Mouse (Mus musculus): ENCODE data around the gene Shisa5.

The Shisa5 gene

DNA sequence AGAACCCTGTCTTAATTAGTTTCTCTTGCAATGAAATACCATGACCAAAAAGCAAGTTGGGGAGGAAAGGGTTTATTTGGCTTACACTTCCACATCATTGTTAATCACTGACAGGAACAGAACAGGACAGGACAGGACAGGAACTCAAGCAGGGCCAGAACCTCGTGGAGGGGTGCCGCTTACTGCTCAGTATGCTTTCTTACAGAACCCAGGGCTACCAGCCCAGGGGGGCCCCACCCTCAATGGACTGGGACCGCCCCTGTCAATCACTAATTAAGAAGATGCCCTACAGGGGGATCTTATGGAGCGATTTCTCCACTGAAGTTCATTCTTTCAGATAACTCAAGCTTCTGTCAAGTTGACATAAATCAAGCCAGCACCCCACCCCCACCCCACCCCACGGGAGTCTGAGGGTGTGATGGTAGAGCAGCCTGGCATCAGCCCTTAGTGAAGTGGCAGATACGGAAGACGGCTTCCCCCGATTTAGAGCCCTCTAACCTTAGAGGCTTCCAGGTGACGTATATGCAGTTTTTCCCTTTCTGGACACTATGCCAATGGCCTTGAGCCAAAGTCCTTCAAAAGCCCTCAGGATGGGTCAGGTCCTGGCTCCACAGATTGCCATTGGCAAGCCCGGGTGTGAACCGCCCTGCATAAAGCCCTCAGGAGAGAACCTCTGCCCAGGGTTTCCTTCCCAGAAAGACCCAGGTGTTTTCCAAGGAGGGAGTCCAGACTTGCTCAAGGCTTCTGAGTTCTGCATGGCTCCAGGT is 55.6 kb downstream of the Shisa5 start:
- no peak for DNase-seq (ENCODE audit: low spot score)

DNA sequence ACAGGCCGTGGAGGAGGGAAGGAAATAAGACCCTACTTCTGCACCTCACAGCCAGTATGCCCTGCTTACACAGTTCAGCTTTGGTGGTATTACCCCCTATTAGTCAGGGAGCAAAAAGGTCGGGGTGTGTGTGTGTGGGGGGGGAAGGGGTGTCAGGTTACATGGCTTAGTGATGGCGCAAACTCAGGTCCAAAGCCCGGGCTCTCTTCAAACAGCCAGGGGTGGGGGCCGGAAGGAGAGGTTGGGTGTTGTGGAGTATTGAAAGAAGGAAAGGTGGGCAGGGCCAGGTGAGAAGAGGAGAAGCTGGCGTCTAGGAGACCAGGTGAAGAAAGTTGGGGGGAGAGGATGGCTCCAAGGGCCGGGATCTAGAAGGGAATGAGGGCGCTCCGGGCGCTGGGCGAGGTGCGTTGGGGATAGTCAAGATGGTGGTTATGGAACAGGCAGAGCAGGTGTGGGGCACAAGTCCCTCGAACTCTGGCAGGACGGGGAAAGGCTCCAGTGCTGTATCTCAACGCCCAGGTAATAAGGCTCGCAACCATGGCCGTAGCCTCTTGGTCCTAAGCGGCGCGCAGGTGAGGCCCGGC is 56.3 kb downstream of the Shisa5 start:
- DNase-seq (ENCODE audit: low spot score) = no peak

DNA sequence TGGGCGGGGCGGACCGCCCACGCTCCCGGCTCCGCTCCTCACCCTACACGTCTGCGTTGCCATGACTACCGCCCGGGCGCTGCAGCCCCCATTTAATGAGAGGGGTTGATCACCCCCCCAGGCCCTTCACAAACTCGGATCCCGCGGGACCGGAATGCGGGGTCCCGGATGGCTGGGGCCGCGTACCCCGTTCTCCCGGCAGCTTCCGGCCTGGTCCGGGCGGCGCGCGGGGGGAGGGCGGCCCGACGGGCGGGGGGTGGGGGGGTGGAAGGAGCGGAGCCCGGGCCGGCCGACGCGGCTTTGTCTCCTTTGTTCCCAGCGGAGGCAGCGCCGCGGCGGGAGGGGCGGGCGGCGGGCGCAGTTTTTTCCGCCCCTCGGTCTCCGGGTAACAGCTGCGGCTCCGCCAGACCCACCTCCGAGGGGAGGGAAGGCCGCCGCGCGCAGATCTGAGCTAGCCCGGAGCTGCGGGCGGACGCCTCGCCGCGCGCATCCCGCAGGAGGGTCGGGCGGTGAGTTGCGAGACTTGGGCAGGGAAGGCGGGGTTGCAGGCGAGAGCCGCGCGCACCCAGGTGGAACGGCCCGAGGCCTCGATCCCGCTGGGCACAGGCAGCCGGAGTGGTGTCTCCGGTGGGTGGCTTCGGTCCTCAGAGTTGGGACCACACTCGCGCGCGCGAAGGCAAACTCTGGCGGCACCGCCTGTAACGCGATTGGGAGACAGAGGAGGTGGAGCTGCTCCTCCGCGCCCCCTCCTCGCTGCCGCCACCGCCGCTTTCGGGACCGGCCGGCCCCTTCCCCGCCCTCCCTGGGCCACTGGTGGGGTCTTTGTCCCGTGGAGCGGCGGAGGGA is 57.0 kb downstream of the Shisa5 start, which contains the start of gene Plxnb1:
Gene Plxnb1, plus strand, starts transcription at position 253 of the 846 bp plus-strand sequence.
- DNase-seq (ENCODE audit: low spot score) = no peak

DNA sequence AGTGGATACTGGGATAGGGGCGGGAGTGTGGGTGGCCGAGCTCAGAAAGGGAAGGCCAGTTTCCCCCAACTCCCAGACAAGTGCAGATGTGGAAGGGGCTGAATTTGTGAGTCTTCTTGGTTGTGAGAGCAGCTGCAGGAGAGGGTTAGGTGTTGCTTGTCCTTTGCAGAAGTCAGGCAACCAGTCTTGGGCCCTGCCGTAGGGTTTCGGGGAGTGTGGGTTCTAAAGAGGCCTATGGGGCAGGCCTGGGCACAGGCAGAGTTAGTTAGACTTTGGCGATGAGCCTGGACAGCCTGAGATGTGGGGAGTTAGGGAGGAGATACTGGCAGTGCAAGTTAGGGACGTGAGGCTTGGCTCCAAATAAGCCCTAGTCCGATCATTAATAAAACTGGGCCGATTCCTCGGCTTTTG is 57.9 kb downstream of the Shisa5 start:
- DNase-seq (ENCODE audit: low spot score) = no peak

DNA sequence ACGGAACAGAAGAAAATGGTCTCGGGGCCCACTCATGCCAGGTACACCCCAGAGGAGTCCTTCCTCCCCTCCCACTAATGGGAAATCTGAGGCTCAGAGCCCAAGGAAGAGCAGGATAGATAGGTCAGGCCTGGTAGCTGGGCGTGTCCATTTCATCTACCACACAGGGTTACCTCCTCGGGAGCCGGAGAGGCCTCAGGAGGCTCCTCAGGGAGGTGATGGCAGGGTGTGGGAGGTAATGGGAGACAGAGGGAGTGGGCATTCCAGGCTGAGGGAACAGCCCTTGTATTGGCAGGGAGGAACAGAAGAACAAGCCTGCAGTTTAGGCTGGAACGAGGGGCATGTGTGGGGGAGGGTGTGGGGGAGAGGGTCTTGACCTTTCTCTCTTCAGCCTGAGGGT is 58.5 kb downstream of the Shisa5 start:
- no peak for DNase-seq (ENCODE audit: low spot score)

DNA sequence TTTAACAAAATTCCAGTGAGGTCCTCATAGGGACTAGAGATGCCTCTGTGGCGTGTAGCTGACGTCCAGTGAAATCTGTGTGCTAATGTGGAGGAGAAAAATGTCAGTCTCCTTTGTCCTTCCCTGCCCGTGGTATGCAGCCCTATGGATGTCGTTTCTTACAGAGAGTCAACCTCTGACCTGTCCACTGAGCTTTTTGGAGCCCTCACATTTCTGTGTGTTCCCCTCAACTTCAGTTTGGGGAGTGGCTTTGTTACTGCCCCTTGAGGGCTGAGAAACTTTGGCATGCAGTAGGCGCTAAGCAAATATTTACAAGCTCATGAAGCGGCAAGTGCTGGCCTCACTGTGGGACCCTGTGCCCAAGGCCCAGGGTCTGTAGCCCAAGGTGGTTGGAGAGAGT is 58.9 kb downstream of the Shisa5 start:
- no peak for DNase-seq (ENCODE audit: low spot score)

DNA sequence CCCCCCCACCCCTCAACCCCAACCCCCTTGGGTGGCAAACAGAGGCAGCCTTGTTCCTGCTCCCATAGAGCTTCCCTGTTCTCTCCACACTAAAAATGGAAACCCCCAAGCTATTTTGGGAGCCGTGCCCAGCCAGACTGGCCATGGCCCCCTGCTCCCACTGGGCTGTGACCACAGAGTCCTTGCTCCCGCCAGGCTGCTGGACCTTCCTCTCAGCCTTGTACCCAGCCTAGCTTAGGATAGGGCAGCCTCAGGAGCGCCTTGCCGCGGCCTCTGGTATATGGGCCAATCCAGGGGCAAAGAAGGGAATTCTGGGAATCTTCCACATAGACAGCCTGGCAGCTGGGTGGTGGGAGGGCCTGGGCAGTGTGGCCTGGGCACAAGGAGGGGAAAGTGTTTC is 59.5 kb downstream of the Shisa5 start:
- no peak for DNase-seq (ENCODE audit: low spot score)

DNA sequence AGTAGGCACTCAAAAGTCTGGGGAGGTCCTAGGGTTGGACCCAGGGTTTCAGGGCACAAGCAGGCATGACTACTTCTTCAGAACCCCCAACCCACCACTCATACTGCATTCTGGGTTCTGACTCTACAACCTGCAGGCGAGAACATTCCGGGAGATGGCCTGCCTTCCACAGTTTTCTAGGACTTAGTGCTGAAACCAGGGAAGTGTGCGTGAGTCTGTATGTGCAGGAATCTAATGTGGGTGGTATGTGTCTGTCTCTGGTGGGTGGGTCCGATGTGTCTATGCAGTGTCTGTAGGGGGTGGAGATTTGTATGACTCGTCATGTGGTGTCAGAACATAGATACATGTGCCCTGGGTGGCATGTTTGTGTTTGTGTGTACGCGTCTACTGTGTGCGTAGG is 60.0 kb downstream of the Shisa5 start:
- DNase-seq (ENCODE audit: low spot score) = no peak

DNA sequence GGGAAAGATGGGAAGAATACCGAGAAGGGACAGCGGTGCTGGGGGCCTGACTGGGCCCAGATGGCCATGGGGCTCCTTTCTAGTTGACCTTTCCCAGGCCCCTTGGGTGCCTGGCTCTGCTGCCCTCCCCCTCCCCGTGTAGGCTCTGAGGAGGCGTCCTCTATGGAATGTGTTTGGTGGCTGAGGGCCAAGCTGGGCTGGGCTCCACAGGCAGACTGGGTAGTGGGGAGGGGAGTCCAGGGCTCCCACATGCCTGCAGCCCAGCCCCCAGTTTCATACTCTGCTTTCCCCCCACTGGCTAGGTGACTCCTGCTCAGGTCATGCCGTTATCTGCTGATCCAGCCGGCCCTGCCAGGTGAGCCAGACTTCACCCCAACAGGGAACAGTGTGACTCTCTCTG is 60.6 kb downstream of the Shisa5 start:
- no peak for DNase-seq (ENCODE audit: low spot score)

DNA sequence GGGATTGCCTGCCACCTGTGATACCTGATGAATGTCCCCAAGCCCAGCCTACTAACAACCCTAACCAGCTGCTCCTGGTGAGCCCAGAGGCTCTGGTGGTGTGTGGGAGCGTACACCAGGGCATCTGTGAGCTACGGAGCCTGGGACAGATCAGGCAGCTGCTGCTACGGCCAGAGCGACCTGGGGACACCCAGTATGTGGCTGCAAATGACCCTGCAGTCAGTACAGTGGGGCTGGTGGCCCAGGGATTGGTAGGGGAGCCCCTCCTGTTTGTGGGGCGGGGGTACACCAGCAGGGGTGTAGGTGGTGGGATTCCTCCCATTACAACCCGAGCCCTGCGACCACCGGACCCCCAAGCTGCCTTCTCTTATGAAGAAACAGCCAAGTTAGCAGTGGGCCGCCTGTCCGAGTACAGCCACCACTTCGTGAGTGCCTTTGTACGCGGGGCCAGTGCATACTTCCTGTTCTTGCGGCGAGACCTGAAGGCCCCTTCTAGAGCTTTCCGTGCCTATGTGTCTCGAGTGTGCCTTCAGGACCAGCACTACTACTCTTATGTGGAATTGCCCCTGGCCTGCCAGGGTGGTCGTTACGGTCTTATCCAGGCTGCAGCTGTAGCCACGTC is 62.1 kb downstream of the Shisa5 start:
- no peak for DNase-seq (ENCODE audit: low spot score)

DNA sequence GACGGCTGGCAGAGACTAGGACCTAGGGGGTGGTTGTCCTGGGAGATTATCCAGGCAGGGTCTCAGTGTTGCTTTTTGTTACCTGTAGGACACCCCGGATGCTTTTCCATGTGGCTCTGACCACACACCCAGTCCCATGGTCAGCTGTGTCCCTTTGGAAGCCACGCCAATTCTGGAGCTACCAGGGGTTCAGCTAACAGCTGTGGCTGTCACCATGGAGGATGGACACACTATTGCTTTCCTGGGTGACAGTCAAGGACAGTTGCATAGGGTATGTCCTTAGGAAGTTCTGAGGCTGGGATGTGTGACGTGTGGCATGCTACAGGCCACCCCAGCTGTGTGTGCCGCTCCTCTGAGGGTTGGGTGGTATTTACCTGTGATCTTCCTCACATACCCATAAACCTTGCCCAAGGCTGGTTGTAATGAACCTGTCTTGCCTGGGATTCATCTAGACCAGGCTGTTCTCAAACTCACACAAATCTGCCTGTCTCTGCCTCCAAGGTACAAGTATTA is 63.6 kb downstream of the Shisa5 start:
- DNase-seq (ENCODE audit: low spot score) = no peak

DNA sequence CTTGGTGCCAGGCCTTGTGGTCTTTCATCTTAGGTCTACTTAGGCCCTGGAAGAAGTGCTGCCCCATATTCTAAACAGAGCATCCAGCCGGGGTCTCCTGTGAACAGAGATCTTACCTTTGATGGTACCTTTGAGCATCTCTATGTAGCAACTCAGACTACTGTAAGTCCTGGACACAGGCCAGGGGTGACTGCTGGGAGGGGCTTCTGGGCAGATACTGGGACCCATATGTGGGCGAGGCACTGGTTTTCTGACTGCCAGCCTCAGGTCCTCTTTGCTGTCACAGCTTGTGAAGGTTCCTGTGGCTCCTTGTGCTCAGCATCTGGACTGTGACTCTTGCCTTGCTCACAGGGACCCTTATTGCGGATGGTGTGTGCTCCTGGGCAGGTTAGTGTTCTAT is 64.2 kb downstream of the Shisa5 start:
- DNase-seq (ENCODE audit: low spot score) = no peak

DNA sequence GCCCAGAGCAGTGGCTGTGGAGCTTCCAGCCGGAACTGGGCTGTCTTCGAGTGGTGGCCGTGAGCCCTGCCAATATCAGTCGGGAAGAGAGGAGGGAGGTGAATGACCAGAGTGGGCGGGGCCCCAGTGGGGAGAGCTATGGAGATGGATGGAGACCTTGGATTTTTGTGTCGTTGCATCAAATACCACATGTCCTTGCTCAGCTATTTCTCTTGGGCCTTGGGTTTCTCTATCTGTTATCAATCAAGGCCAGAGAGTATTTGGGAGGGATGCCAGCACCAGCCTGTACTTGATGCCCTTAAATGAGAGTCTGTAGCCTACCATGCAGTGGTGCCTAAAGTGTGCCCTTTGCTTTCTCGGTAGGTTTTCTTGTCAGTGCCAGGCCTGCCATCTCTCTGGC is 64.9 kb downstream of the Shisa5 start:
- no peak for DNase-seq (ENCODE audit: low spot score)

DNA sequence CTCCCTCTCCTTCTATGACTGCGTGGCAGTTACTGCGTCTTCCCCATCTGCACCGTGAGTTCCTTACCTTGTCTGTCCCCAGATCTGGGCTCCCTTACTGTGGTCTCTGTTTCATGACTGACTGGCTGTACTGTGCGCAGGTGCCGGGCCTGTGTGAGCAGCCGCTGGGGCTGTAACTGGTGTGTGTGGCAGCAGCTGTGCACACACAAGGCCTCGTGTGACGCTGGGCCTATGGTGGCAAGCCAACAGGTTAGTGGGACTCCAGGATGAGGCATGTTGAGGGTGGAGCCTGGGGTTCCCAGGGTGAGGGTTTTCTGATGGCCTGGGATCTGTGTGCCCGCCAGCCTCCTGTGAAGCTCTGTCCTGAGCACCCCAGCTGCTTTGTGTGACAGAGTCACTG is 65.7 kb downstream of the Shisa5 start:
- DNase-seq (ENCODE audit: low spot score) = no peak

DNA sequence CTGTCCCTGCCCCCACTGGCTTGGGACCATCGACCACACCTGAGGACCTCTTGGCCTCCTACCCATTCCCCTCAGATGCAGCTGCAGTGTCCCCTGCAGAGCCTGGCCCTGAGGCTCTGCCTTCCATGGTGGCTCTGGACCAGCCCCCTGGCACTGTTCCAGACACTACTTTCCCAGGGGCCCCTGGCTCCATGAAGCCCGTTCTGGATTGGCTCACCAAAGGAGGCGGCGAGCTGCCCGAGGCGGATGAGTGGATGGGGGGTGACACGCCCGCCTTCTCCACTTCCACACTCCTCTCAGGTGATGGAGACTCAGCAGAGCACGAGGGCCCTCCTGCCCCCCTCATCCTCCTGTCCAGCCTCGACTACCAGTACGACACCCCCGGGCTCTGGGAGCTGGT is 66.6 kb downstream of the Shisa5 start:
- no peak for DNase-seq (ENCODE audit: low spot score)

DNA sequence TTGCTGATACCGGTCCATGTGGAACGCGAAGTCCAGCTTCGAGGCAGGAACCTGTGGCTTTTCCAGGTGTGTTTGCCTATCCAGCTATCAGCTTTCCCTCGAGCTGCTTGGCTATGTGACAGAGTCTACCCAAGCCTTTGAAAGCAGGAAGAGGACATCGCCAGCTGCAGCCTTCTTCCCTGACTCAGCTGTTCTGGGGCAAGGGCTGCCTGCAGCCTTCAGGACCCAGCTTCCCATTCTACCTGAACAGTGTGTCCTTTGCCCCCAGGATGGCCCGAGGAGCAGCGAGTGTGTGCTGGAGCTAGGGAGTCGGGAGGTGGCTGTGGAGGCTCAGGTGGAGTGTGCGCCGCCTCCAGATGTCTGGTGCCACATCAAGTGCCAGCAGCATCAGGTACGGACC is 67.3 kb downstream of the Shisa5 start:
- no peak for DNase-seq (ENCODE audit: low spot score)

DNA sequence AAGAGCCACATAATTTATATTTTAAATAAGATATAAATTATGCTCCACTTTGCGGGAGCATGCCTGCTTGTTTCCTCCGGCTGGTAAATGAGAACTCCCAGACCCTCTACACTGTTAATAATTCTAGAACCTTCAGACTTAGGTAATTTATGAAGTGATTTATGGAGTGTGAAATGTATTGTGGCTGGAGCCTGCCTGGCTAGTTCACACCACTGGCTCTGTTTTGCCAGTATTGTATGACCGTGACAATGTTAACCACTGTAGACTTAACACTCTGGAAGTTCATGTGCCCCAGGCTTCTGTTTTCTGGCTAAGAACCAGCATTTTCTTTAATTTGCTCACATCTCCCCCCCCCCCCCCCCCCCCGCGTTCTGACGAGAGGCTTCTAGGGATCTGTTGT is 69.0 kb downstream of the Shisa5 start:
- DNase-seq (ENCODE audit: low spot score) = no peak

All from urinary bladder, postnatal 10 days (tissue).